Mouse (Mus musculus) limb, embryonic 11.5 days (tissue): Measurements from ENCODE around the gene Uts2. TPM values are rescaled to one million over a fixed set of nuclear protein-coding genes. Genes with fewer than 3 reads are reported as not detected.

Source experiments
- ATAC-seq: fragments of 200-750 bp; cut with Nextera tagmentation; 2 replicates; pipeline ENCODE4 v1.8.0; 2017; ENCODE audit warnings: low read depth; ENCODE audit not compliant: insufficient number of reproducible peaks, low FRiP score, low TSS enrichment
- DNase-seq: peaks from one replicate; pipeline ENCODE4 v3.0.0-alpha.2; 2015; ENCODE audit warnings: low spot score
- H3K27ac ChIP-seq: fragments of 300-500 bp; sonication (generic); replicated peaks from 2 replicates; pipeline ENCODE4 v1.5.1; 2014; ENCODE audit warnings: low read depth, mild to moderate bottlenecking, low read length
- H3K27me3 ChIP-seq: fragments of 300-500 bp; sonication (generic); 2 replicates; pipeline ENCODE4 v1.6.1; 2014; ENCODE audit warnings: mild to moderate bottlenecking, low read length, mixed read lengths; ENCODE audit not compliant: control insufficient read depth, insufficient read depth
- H3K36me3 ChIP-seq: fragments of 300-500 bp; sonication (generic); 2 replicates; pipeline ENCODE4 v1.6.1; 2014; ENCODE audit warnings: mild to moderate bottlenecking, low read length, moderate library complexity, mixed read lengths; ENCODE audit not compliant: control insufficient read depth, insufficient read depth
- H3K4me1 ChIP-seq: fragments of 300-500 bp; sonication (generic); 2 replicates; pipeline ENCODE4 v1.6.1; 2014; ENCODE audit warnings: low read length, mixed read lengths; ENCODE audit not compliant: control insufficient read depth, insufficient read depth
- H3K4me2 ChIP-seq: fragments of 300-500 bp; sonication (generic); 2 replicates; pipeline ENCODE4 v1.6.1; 2014; ENCODE audit warnings: low read depth, mild to moderate bottlenecking, moderate library complexity; ENCODE audit not compliant: severe bottlenecking
- H3K4me3 ChIP-seq: fragments of 300-500 bp; sonication (generic); 2 replicates; pipeline ENCODE4 v1.5.1; 2014; ENCODE audit warnings: low read depth, low read length
- H3K9ac ChIP-seq: fragments of 300-500 bp; sonication (generic); 2 replicates; pipeline ENCODE4 v1.6.1; 2014; ENCODE audit warnings: mild to moderate bottlenecking, low read length
- H3K9me3 ChIP-seq: fragments of 300-500 bp; sonication (generic); 2 replicates; pipeline ENCODE4 v1.6.1; 2016; ENCODE audit warnings: low read length; ENCODE audit not compliant: control insufficient read depth
- WGBS: fragments of 180-500 bp; shearing (Covaris S2); extraction: QIAGEN DNeasy Blood & Tissue Kit; methylation state at CpG from one replicate; pipeline ENCODE4 v1.1.7; 2014; 5-methylcytosine and 5-hydroxymethylcytosine counted together
- polyA plus RNA-seq: library from polyadenylated mRNA; unstranded; fragments of >200 nt; fragmentation: Nextera tagmentation; extraction: Ambion mirVana; gene quantifications from 2 replicates; pipeline ENCODE4 v1.2.1, GENCODE M21; 2014

The Uts2 gene
- polyA plus RNA-seq: not detected in 2 replicates

DNA sequence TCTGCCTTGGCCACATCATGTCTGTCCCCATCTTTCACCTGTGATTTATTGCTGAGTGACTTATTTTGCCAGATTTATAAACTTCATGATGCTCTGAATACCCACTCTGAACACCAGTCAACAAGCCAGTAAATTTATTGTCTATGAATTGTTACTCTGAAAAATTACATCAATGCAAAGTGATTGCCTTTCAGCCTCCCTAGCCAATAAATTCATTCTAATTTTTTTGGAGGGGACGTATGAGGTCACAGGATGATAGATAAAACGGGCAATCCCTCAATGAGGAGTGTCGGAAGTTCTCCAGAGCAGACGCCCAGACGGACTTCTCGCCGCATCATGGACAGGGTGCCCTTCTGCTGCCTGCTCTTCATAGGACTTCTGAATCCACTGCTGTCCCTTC lies at the start of gene Uts2:
Uts2 (plus strand) TSS at position 301 of the 400 bp plus-strand sequence.
- no peaks in the 10 kb centered on the region for H3K27me3 ChIP-seq
- no peaks in the 10 kb centered on the region for H3K9me3 ChIP-seq
- no peak within 1 kb of the TSS for H3K4me2 ChIP-seq
- H3K4me3 ChIP-seq: no peak within 1 kb of the TSS
- 91% methylated on average over 7 of the region's 7 CpGs for WGBS
- no peaks in the 10 kb centered on the region for H3K4me1 ChIP-seq
- no peaks in the 10 kb centered on the region for H3K36me3 ChIP-seq
- no peak within 1 kb of the TSS for H3K27ac ChIP-seq
- H3K9ac ChIP-seq: no peak within 1 kb of the TSS
- DNase-seq (no peak), ATAC-seq (no peak)

DNA sequence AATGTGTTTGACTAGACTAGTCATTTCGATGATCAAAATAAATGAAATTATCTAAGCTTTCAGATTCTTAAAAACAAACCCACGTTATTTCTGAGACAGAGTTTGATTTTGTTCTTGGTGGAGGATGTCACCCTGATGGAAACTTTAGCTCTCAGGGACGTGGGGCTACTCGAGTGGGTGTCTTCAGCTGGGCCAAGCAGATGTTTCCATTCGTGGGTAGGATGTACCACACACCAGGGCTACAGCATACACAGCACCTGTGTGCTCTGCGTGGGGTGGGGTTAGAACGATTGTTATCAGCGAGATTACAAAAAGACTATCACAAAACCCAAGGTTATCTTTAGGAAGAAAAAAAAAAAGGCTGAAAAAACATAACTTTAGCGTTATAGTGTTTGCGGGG lies 45.9 kb upstream of the Uts2 start:
- H3K9me3 ChIP-seq: no peaks in the 10 kb centered on the region
- no peak overlapping the region for H3K27ac ChIP-seq
- H3K36me3 ChIP-seq: no peaks in the 10 kb centered on the region
- 86% methylated on average over 10 of the region's 10 CpGs for WGBS
- no peaks in the 10 kb centered on the region for H3K4me1 ChIP-seq
- no peak overlapping the region for H3K4me2 ChIP-seq
- no peaks in the 10 kb centered on the region for H3K27me3 ChIP-seq
- DNase-seq (no peak), ATAC-seq (no peak)
- no peak overlapping the region for H3K9ac ChIP-seq
- H3K4me3 ChIP-seq: no peak overlapping the region

DNA sequence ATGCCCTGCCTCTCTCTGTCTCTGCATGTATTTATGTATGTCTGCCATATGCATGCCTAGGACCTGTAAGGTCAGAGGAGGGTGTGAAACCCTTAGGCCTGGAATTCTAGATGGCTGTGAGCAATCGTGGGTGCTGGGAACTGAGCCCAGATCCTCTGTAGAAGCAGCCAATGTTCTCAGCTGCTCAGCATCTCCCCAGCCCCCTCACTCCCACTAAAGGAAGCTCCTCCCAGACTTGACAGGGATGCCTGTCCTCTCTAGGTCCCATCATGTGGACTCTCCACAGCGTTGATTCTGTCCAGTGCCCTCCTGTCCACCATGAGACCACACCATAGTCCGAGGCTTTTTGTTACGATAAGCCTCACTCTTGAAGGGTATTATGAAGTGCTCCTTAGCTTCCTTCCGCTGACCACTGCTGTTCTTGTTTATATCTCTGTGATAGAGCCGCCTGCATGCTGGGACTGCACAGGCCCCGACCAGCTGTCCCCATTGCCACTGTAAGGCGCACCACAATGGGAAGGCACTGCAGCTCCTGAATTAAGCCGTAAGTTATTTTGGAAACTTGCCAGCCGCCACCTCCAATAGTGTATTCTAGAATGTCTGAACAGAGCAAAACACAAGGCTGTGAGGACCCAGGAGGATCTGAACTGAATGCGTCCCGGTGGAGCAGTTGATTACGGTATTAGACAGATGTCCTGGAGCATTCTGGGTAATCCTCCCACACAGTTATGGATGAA lies 40.4 kb upstream of the Uts2 start:
- Histone ChIP-seq H3K27me3 (no peaks in the 10 kb centered on the region), H3K9me3 (no peaks in the 10 kb centered on the region), H3K9ac (no peak overlapping the region), H3K4me3 (no peak overlapping the region), H3K4me2 (no peak overlapping the region), H3K4me1 (no peaks in the 10 kb centered on the region), H3K36me3 (no peaks in the 10 kb centered on the region), H3K27ac (no peak overlapping the region)
- DNase-seq (no peak), ATAC-seq (no peak)
- WGBS: 85% methylated on average over 13 of the region's 13 CpGs

DNA sequence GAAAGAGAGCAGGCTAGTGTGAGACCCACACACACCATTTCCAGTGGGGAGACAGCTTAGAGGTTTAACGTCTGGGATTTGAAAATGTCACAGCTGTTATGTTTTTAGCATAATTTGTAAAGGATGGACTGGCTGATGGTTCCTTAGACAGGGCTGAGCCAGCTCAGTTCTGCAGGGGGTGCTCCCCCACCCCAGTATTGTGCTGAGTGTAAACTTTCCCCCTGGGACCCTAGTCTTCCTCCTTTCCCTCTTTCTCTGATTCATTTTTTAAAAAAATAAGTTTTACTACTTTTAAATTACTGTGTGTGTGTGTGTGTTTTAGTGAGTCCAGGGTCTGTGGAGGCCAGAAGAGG lies 39.8 kb upstream of the Uts2 start:
- no peaks in the 10 kb centered on the region for H3K4me1 ChIP-seq
- ATAC-seq (no peak), DNase-seq (no peak)
- no peak overlapping the region for H3K4me3 ChIP-seq
- 73% methylated on average over 1 of the region's 1 CpGs for WGBS
- no peak overlapping the region for H3K4me2 ChIP-seq
- H3K36me3 ChIP-seq: no peaks in the 10 kb centered on the region
- no peaks in the 10 kb centered on the region for H3K9me3 ChIP-seq
- no peak overlapping the region for H3K9ac ChIP-seq
- no peak overlapping the region for H3K27ac ChIP-seq
- no peaks in the 10 kb centered on the region for H3K27me3 ChIP-seq

DNA sequence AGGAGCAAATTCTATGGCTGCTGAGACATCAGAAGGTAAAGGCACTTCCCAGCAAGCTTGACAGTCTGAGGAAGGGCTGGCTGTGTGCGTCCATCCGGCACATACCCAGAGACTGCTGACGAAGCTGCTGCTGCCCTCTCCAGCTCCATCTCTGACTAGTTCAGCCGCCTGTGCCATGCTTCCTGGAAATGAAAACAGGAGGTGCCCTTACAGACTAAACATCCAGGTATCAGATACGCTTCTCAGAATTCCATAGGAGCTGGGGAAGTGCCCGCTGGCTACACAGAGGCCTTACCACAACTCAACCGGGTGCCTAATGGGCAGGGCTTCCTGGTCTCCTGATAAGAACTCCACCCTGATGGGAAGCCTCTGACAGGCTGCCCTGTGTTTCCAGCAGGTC lies 38.4 kb upstream of the Uts2 start:
- ATAC-seq: no peak
- 83% methylated on average over 7 of the region's 7 CpGs for WGBS
- no peak overlapping the region for H3K9ac ChIP-seq

DNA sequence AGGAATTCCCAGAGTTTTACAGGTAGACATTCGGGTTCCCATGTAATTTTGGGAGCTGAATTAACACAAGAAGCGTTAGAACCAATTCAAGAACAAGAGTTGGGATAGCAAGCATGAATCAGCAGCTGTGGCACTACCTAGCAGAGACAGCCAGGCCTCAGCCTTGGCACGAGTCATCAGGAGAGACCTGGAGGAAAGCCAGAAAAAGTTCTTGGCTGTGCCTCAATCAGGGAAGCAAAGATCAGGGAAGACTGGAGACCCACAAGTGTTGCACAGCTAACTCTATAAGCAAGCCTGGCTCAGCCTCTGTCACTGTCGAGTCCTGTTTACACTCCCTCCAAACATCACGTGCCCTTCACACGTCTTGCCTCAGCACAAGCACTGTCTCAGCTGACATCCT lies 34.7 kb upstream of the Uts2 start:
- Histone ChIP-seq H3K27me3 (no peaks in the 10 kb centered on the region), H3K27ac (no peak overlapping the region), H3K9me3 (no peaks in the 10 kb centered on the region), H3K9ac (no peak overlapping the region), H3K4me2 (no peak overlapping the region), H3K4me3 (no peak overlapping the region), H3K4me1 (no peaks in the 10 kb centered on the region), H3K36me3 (no peaks in the 10 kb centered on the region)
- WGBS: 75% methylated on average over 6 of the region's 6 CpGs
- ATAC-seq (no peak), DNase-seq (no peak)

More for the DNA sequence above, 38.4 kb upstream of the Uts2 start:
- no peaks in the 10 kb centered on the region for H3K4me1 ChIP-seq
- no peak overlapping the region for H3K27ac ChIP-seq
- no peaks in the 10 kb centered on the region for H3K27me3 ChIP-seq
- DNase-seq: no peak
- no peaks in the 10 kb centered on the region for H3K9me3 ChIP-seq
- no peak overlapping the region for H3K4me2 ChIP-seq
- no peaks in the 10 kb centered on the region for H3K36me3 ChIP-seq
- no peak overlapping the region for H3K4me3 ChIP-seq

DNA sequence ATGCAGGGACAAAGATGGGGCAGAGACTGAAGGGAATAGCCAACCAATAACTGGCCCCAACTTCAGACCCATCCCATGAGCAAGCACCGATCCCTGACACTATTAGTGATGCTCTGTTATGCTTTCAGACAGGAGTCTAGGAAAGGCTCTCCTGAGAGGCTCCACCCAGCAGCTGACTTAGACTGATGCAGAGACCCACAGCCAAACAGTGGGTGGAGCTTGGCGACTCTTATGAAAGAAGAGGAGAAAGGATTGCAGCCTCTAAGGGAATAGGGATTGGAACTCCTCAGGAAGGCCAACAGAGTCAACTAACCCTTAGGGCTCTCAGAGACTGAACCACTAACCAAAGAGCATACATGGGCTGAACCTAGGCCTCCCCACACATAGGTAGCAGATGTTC lies 33.2 kb upstream of the Uts2 start:
- Histone ChIP-seq H3K4me1 (no peaks in the 10 kb centered on the region), H3K36me3 (no peaks in the 10 kb centered on the region), H3K9ac (no peak overlapping the region), H3K27ac (no peak overlapping the region), H3K4me2 (no peak overlapping the region), H3K4me3 (no peak overlapping the region), H3K27me3 (no peaks in the 10 kb centered on the region), H3K9me3 (no peaks in the 10 kb centered on the region)
- ATAC-seq (no peak), DNase-seq (no peak)
- WGBS: 80% methylated on average over 2 of the region's 2 CpGs

DNA sequence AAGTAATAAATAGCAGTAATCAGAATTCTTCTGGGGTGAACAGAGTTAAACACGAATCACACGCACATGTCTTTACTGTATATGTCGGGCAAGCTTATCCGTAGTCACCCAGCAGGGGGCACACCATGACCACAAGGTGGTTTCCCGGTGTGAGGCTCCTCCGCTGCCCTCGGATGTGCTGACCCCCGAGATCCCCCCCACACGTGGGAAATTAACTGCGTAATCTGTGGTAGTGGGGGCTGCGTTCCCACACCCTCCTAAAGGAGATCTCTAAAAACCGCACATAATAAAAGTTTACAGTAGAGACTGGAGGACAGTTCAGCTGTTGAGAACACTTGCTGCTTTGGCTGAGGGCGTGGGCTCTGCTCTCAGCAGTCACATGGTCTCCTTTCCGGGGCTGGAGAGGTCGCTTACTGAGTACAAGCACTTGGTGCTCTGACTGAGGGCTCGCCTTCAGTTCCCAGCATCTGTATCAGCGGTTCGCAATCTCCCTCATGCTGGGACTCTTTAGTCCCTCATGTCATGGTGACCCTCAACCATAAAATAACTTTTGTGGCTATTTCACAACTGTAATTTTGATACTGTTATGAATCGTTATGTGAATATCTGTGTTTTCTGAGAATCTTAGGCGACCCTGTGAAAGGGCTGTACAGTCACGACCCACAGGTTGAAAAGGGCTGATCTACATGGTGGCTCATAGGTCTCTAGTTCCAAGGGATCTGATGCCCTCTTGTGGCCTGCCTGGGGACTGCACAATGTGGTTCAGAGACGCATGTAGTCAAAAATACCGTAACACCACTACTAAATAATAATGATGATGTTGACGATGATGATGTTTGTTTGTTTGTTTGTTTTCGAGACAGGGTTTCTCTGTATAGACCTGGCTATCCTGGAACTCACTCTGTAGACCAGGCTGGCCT lies 32.0 kb upstream of the Uts2 start:
- WGBS: 15% methylated on average over 25 of the region's 25 CpGs
- Histone ChIP-seq H3K4me3 (no peak overlapping the region), H3K27ac (no peak overlapping the region), H3K27me3 (no peaks in the 10 kb centered on the region), H3K9ac (no peak overlapping the region), H3K36me3 (no peaks in the 10 kb centered on the region), H3K4me1 (no peaks in the 10 kb centered on the region), H3K9me3 (no peaks in the 10 kb centered on the region), H3K4me2 (peak overlapping the region; percentile 24; the same call in 1 of the 2 replicates)
- DNase-seq (peak; percentile 92), ATAC-seq (no peak)
